22 mouse cellular contexts compared by ENCODE assay signal in the genomic region with DNA sequence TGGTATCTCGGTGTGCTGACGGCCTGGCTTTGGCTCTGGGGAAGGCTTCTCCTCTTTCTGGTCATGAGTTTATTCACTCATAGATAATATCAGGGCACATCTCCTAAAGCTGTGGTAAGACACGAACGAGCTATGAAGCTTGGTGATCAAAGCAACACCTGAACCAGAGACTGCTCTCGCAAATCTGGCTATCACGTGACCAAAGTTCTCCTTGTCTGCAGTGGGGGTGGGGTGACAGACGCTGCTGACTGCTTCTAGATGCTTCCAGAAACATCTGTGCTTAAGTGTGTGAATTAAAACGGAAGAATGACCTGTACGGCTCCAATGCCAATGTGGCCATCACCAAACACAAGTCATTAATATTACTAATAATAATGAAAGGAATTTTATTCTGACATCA. TPM values are rescaled to one million over a fixed set of nuclear protein-coding genes. Genes with fewer than 3 reads are reported as not detected.
A peak's percentile ranks its signal among the peaks of the same experiment; 100 is the strongest.
DNase-seq lines count a peak whose midpoint lies in the region; TF ChIP-seq lines count a peak whose summit lies in the region.
"Had no signal": no experiment of that assay in that cellular context is flagged by ENCODE, and none has a peak within 500 bp of the region (broad histone marks: within the 10 kb centered on the region; RNA-seq: fewer than 3 reads in every experiment).

No protein-coding gene starts in this region.

- TF ChIP-seq EP300 in CH12.LX (IDR thresholded peaks at IDR 0.05; ENCODE audit: low read length): no peak

- dilution Hi-C loops in CH12.LX (cut with MboI; ENCODE audit: extremely low pct_ligation_motif_present, extremely low pct_unique_long_range_greater_than_20kb, low sequenced_read_pairs): no loop called here

- H3K4me2 ChIP-seq in CH12.LX (ENCODE audit: insufficient read depth, low read depth, poor library complexity, severe bottlenecking): no peak overlapping the region
- H3K4me2 ChIP-seq: forebrain, embryonic 13.5 days; heart, embryonic 11.5 days; heart, embryonic 15.5 days; hindbrain, embryonic 14.5 days had no signal

- 79% methylated on average over 9 of the region's 9 CpGs for whole genome bisulfite sequencing in embryonic facial prominence, embryonic 10.5 days

- in situ Hi-C loops in CH12.LX (cut with MboI; ENCODE audit: low pct_ligation_motif_present, low pct_unique_long_range_greater_than_20kb, low sequenced_read_pairs): no loop called here

- intact Hi-C loops in left cerebral cortex, adult 2 months (cut with DNase I): no loop called here
- intact Hi-C loops in left cerebral cortex, postnatal 25 days (cut with DNase I): no loop called here

- no peak overlapping the region for H3K4me3 ChIP-seq in left cerebral cortex, adult 2 months
- H3K4me3 ChIP-seq in CH12.LX (replicated peaks in 1 of 3; ENCODE audit: low read depth in 2 of 3, low read length in 2 of 3, poor library complexity in 1 of 3): no peak overlapping the region
- H3K4me3 ChIP-seq in embryonic facial prominence, embryonic 10.5 days: no peak overlapping the region
- H3K4me3 ChIP-seq: forebrain, embryonic 13.5 days; heart, adult 2 months; heart, embryonic 15.5 days; hindbrain, embryonic 10.5 days had no signal

- DNase-seq in left cerebral cortex, adult 2 months (ENCODE audit: extremely low spot score in 1 of 2, low spot score in 2 of 2): no peak
- DNase-seq in left cerebral cortex, postnatal 25 days (ENCODE audit: low spot score in 2 of 2): no peak
- no peak for DNase-seq in CH12.LX (ENCODE audit: extremely low read depth)
- DNase-seq in thymus, postnatal 0 days (ENCODE audit: low spot score): peak; percentile 64
- DNase-seq in thymus, postnatal 36 days: peak; percentile 30 to 52
- DNase-seq in layer of hippocampus, postnatal 14 days (ENCODE audit: low spot score in 2 of 2): no peak
- no peak for DNase-seq in embryonic facial prominence, embryonic 10.5 days (ENCODE audit: low spot score)
- no peak for DNase-seq in layer of hippocampus, postnatal 36 days
- DNase-seq: adrenal gland, postnatal 10 days; cerebellum, adult 11-12 months; cerebellum, adult 9-10 months; cerebellum, postnatal 25 days; forebrain, postnatal 0 days; gastrocnemius, postnatal 14 days; heart, adult 2 months had no signal

- no peaks in the 10 kb centered on the region for H3K4me1 ChIP-seq in CH12.LX (ENCODE audit: control insufficient read depth in 1 of 2, insufficient read depth in 2 of 2)
- peaks cover 38% of the 10 kb centered on the region for H3K4me1 ChIP-seq in embryonic facial prominence, embryonic 10.5 days

- H3K9me3 ChIP-seq in CH12.LX (replicated peaks; ENCODE audit: low read length): no peaks in the 10 kb centered on the region
- no peaks in the 10 kb centered on the region for H3K9me3 ChIP-seq in embryonic facial prominence, embryonic 10.5 days
- H3K9me3 ChIP-seq: forebrain, embryonic 13.5 days; heart, embryonic 15.5 days; hindbrain, embryonic 10.5 days had no signal

- no peaks in the 10 kb centered on the region for H3K79me2 ChIP-seq in CH12.LX (replicated peaks; ENCODE audit: control insufficient read depth, extremely low read depth, insufficient read depth, poor library complexity, severe bottlenecking)

- H3K36me3 ChIP-seq in CH12.LX (replicated peaks in 1 of 2; ENCODE audit: control insufficient read depth in 1 of 2, insufficient read depth in 1 of 2, low read length in 1 of 2): no peaks in the 10 kb centered on the region
- no peaks in the 10 kb centered on the region for H3K36me3 ChIP-seq in embryonic facial prominence, embryonic 10.5 days (replicated peaks)
- H3K36me3 ChIP-seq: heart, embryonic 15.5 days; hindbrain, embryonic 10.5 days had no signal

- no peak for TF ChIP-seq POLR2A in CH12.LX (IDR thresholded peaks at IDR 0.05; ENCODE audit: low read depth, low read length)

- TF ChIP-seq RAD21 in CH12.LX (IDR thresholded peaks at IDR 0.05; ENCODE audit: low read depth, low read length): no peak

- H3K9ac ChIP-seq in CH12.LX (ENCODE audit: insufficient read depth, low read depth): no peak overlapping the region
- H3K9ac ChIP-seq: forebrain, embryonic 13.5 days; forebrain, postnatal 0 days; heart, embryonic 15.5 days; hindbrain, embryonic 14.5 days had no signal

- peaks cover 69% of the 10 kb centered on the region for H3K27me3 ChIP-seq in CH12.LX (replicated peaks)
- H3K27me3 ChIP-seq in embryonic facial prominence, embryonic 10.5 days (replicated peaks; ENCODE audit: low read depth, poor library complexity, severe bottlenecking): peaks cover 11% of the 10 kb centered on the region
- H3K27me3 ChIP-seq: forebrain, embryonic 13.5 days had no signal

- no peak for TF ChIP-seq CTCF in left cerebral cortex, adult 2 months (IDR thresholded peaks at IDR 0.05)
- TF ChIP-seq CTCF in CH12.LX (conservative IDR thresholded peaks at IDR 0.05 in 1 of 2, IDR thresholded peaks at IDR 0.05 in 1 of 2; ENCODE audit: low read depth in 2 of 2, low read length in 2 of 2): no peak

- peak overlapping the region; percentile 37 for H3K27ac ChIP-seq in left cerebral cortex, adult 2 months
- no peak overlapping the region for H3K27ac ChIP-seq in CH12.LX (ENCODE audit: insufficient read depth, low read depth)
- no peak overlapping the region for H3K27ac ChIP-seq in embryonic facial prominence, embryonic 10.5 days (replicated peaks)
- H3K27ac ChIP-seq: forebrain, embryonic 13.5 days; heart, adult 2 months; heart, embryonic 15.5 days; hindbrain, embryonic 10.5 days; hindbrain, embryonic 14.5 days had no signal

TF ChIP-seq in CH12.LX, 34 proteins besides CTCF, POLR2A, EP300 and RAD21:
- TF ChIP-seq MAZ (IDR thresholded peaks at IDR 0.05; ENCODE audit: low read depth, low read length) (no peak), IRF4 (IDR thresholded peaks at IDR 0.05; ENCODE audit: low read depth, low read length) (no peak), ZC3H11A (IDR thresholded peaks at IDR 0.05; ENCODE audit: low read depth, low read length) (no peak), NRF1 (IDR thresholded peaks at IDR 0.05; ENCODE audit: low read depth, low read length) (no peak), ZNF384 (IDR thresholded peaks at IDR 0.05; ENCODE audit: low read depth, low read length) (no peak), BHLHE40 (IDR thresholded peaks at IDR 0.05; ENCODE audit: low read depth, low read length) (peak; percentile 40; the same call in 1 of the 2 replicates), ELF1 (IDR thresholded peaks at IDR 0.05; ENCODE audit: low read depth, low read length) (no peak), USF1 (IDR thresholded peaks at IDR 0.05; ENCODE audit: low read depth, low read length) (peak; percentile 41), SMC3 (IDR thresholded peaks at IDR 0.05; ENCODE audit: low read depth, low read length) (no peak), USF2 (conservative IDR thresholded peaks at IDR 0.05; ENCODE audit: low read depth, low read length) (peak; percentile 44)

RNA-seq across cellular contexts. Expression of a gene that starts 6.1 kb away (rescaled TPM):
- total RNA-seq in left cerebral cortex, adult 2 months (2021): 1 to 10 TPM; 1.2 TPM
- under 1 TPM; 0.78 to 0.83 TPM for total RNA-seq in left cerebral cortex, postnatal 25 days (2021)
- total RNA-seq in CH12.LX (2012; rRNA removed): not detected in 2 replicates
- total RNA-seq in CH12.LX (2014; rRNA removed): not detected in 2 replicates
- polyA plus RNA-seq in CH12.LX (2012; ENCODE audit: insufficient read length, low read depth): not detected in 2 replicates
- 0.38 and 0.50 TPM in 2 replicates for polyA plus RNA-seq in thymus, postnatal 0 days (2015; fragmentation: Nextera tagmentation; extraction: Ambion mirVana)
- 1 to 10 TPM; 1.0 to 1.1 TPM for total RNA-seq in layer of hippocampus, postnatal 14 days (2021)
- polyA plus RNA-seq in embryonic facial prominence, embryonic 10.5 days (2016; fragmentation: Nextera tagmentation; extraction: Ambion mirVana): 3.9 and 5.5 TPM in 2 replicates
- total RNA-seq in layer of hippocampus, postnatal 36 days (2021): under 1 TPM; 0.48 to 0.67 TPM
- total RNA-seq: MEL had no signal

RNA-seq across cellular contexts. Expression of a gene that starts 16.6 kb away (rescaled TPM):
- total RNA-seq in left cerebral cortex, adult 2 months (2021): 10 to 100 TPM; 21.5 to 22.0 TPM
- 10 to 100 TPM; 20.4 to 20.9 TPM for total RNA-seq in left cerebral cortex, postnatal 25 days (2021)
- total RNA-seq in CH12.LX (2012; rRNA removed) (17.5 and 20.3 TPM in 2 replicates), CH12.LX (2014; rRNA removed) (12.1 and 13.0 TPM in 2 replicates)
- polyA plus RNA-seq in CH12.LX (2012; ENCODE audit: insufficient read length, low read depth): 14.8 and 16.0 TPM in 2 replicates
- polyA plus RNA-seq in thymus, postnatal 0 days (2015; fragmentation: Nextera tagmentation; extraction: Ambion mirVana): 27.3 and 27.4 TPM in 2 replicates
- total RNA-seq in layer of hippocampus, postnatal 14 days (2021): 10 to 100 TPM; 16.8 to 19.9 TPM
- 57.1 and 59.5 TPM in 2 replicates for polyA plus RNA-seq in embryonic facial prominence, embryonic 10.5 days (2016; fragmentation: Nextera tagmentation; extraction: Ambion mirVana)
- 10 to 100 TPM; 19.4 TPM for total RNA-seq in layer of hippocampus, postnatal 36 days (2021)

RNA-seq across cellular contexts. Expression of a gene that starts 36.7 kb away (rescaled TPM):
- total RNA-seq in left cerebral cortex, adult 2 months (2021): 10 to 100 TPM; 12.0 to 18.6 TPM
- total RNA-seq in left cerebral cortex, postnatal 25 days (2021): 10 to 100 TPM; 16.4 to 17.8 TPM
- total RNA-seq in CH12.LX (2012; rRNA removed): not detected in 2 replicates
- not detected in 2 replicates for total RNA-seq in CH12.LX (2014; rRNA removed)
- polyA plus RNA-seq in CH12.LX (2012; ENCODE audit: insufficient read length, low read depth): not detected in 2 replicates
- polyA plus RNA-seq in thymus, postnatal 0 days (2015; fragmentation: Nextera tagmentation; extraction: Ambion mirVana): 0.41 and 0.53 TPM in 2 replicates
- total RNA-seq in layer of hippocampus, postnatal 14 days (2021): 10 to 100 TPM; 13.0 to 19.6 TPM
- 0.40 and 0.44 TPM in 2 replicates for polyA plus RNA-seq in embryonic facial prominence, embryonic 10.5 days (2016; fragmentation: Nextera tagmentation; extraction: Ambion mirVana)
- 10 to 100 TPM in 1 of 2 experiments, 1 to 10 TPM in 1; 6.9 to 10.7 TPM for total RNA-seq in layer of hippocampus, postnatal 36 days (2021)
- total RNA-seq: MEL had no signal
- polyA plus RNA-seq: C2C12 had no signal

Comparison
In these comparisons a context has a peak if more than half of its experiments do, and no peak if none do; other contexts are left out.
1. DNase-seq: peak in thymus, postnatal 0 days (single experiment) and thymus, postnatal 36 days (2 of 2); none in left cerebral cortex, adult 2 months (0 of 2), left cerebral cortex, postnatal 25 days (0 of 2), CH12.LX (single experiment), layer of hippocampus, postnatal 14 days (0 of 2), embryonic facial prominence, embryonic 10.5 days (single experiment) and layer of hippocampus, postnatal 36 days (0 of 2).
2. RNA of a gene that starts 36.7 kb away (total RNA-seq): 13.0 to 19.6 TPM in layer of hippocampus, postnatal 14 days, 12.0 to 18.6 TPM in left cerebral cortex, adult 2 months, 16.4 to 17.8 TPM in left cerebral cortex, postnatal 25 days and 6.9 to 10.7 TPM in layer of hippocampus, postnatal 36 days; not detected in CH12.LX; every median in the first group is over 4 times any median in the second.